Mouse (Mus musculus): ENCODE data around the gene Fbxl17. TPM values are rescaled to one million over a fixed set of nuclear protein-coding genes. Genes with fewer than 3 reads are reported as not detected.

Gene Fbxl17
- polyA plus RNA-seq, 1 experiment from 2014 or later, result 7.5 TPM

GRCm38 (mm10) chr17:63236846-63237245 lies 263.0 kb downstream of the Fbxl17 start:
- no peak for ATAC-seq (ENCODE audit: insufficient number of reproducible peaks, low FRiP score, low TSS enrichment, low read depth)
- H3K4me1 ChIP-seq, result peaks cover 5% of the 10 kb centered on the region; the same call in 1 of the 2 replicates

GRCm38 (mm10) chr17:63236221-63236620 lies 263.6 kb downstream of the Fbxl17 start:
- H3K27ac ChIP-seq (replicated peaks), result no peak overlapping the region
- H3K4me1 ChIP-seq, result peaks cover 5% of the 10 kb centered on the region; the same call in 1 of the 2 replicates
- no peaks in the 10 kb centered on the region for H3K36me3 ChIP-seq
- no peaks in the 10 kb centered on the region for H3K27me3 ChIP-seq
- no peak overlapping the region for H3K4me2 ChIP-seq (replicated peaks)
- 77% methylated on average over 8 of the region's 8 CpGs for WGBS
- H3K9ac ChIP-seq, result no peak overlapping the region
- H3K4me3 ChIP-seq (replicated peaks), result no peak overlapping the region
- no peaks in the 10 kb centered on the region for H3K9me3 ChIP-seq (replicated peaks)
- ATAC-seq (ENCODE audit: insufficient number of reproducible peaks, low FRiP score, low TSS enrichment, low read depth), result no peak

More at GRCm38 (mm10) chr17:63236846-63237245, 263.0 kb downstream of the Fbxl17 start:
- no peaks in the 10 kb centered on the region for H3K9me3 ChIP-seq (replicated peaks)
- no peaks in the 10 kb centered on the region for H3K27me3 ChIP-seq
- H3K4me2 ChIP-seq (replicated peaks), result no peak overlapping the region
- H3K9ac ChIP-seq, result no peak overlapping the region
- no peaks in the 10 kb centered on the region for H3K36me3 ChIP-seq
- no peak overlapping the region for H3K27ac ChIP-seq (replicated peaks)
- no peak overlapping the region for H3K4me3 ChIP-seq (replicated peaks)

- WGBS, result 56% methylated on average over 3 of the region's 3 CpGs
- H3K9ac ChIP-seq, result no peak overlapping the region
- H3K4me2 ChIP-seq (replicated peaks), result no peak overlapping the region
- no peak for ATAC-seq (ENCODE audit: insufficient number of reproducible peaks, low FRiP score, low TSS enrichment, low read depth)
- H3K9me3 ChIP-seq (replicated peaks), result no peaks in the 10 kb centered on the region
- no peak overlapping the region for H3K27ac ChIP-seq (replicated peaks)
- no peak overlapping the region for H3K4me3 ChIP-seq (replicated peaks)
- no peaks in the 10 kb centered on the region for H3K27me3 ChIP-seq
- H3K4me1 ChIP-seq, result peaks cover 5% of the 10 kb centered on the region; the same call in 1 of the 2 replicates
- no peaks in the 10 kb centered on the region for H3K36me3 ChIP-seq
Observed at GRCm38 (mm10) chr17:63235821-63236220, 264.0 kb downstream of the Fbxl17 start.

- Histone ChIP-seq H3K9me3 (replicated peaks) (no peaks in the 10 kb centered on the region), H3K27me3 (no peaks in the 10 kb centered on the region), H3K4me3 (replicated peaks) (no peak overlapping the region), H3K9ac (no peak overlapping the region), H3K4me2 (replicated peaks) (no peak overlapping the region), H3K36me3 (no peaks in the 10 kb centered on the region), H3K4me1 (peaks cover 5% of the 10 kb centered on the region; the same call in 1 of the 2 replicates), H3K27ac (replicated peaks) (no peak overlapping the region)
- no peak for ATAC-seq (ENCODE audit: insufficient number of reproducible peaks, low FRiP score, low TSS enrichment, low read depth)
- WGBS, result 60% methylated on average over 4 of the region's 4 CpGs
Observed at GRCm38 (mm10) chr17:63229111-63229510, 270.7 kb downstream of the Fbxl17 start.

GRCm38 (mm10) chr17:63226380-63226779 lies 273.4 kb downstream of the Fbxl17 start:
- 68% methylated on average over 2 of the region's 2 CpGs for WGBS
- Histone ChIP-seq H3K27ac (replicated peaks) (no peak overlapping the region), H3K27me3 (no peaks in the 10 kb centered on the region), H3K4me2 (replicated peaks) (no peak overlapping the region), H3K9me3 (replicated peaks) (no peaks in the 10 kb centered on the region), H3K9ac (no peak overlapping the region), H3K4me1 (peaks cover 9% of the 10 kb centered on the region; the same call in 1 of the 2 replicates), H3K4me3 (replicated peaks) (no peak overlapping the region), H3K36me3 (no peaks in the 10 kb centered on the region)
- no peak for ATAC-seq (ENCODE audit: insufficient number of reproducible peaks, low FRiP score, low TSS enrichment, low read depth)

GRCm38 (mm10) chr17:63225959-63226358 lies 273.9 kb downstream of the Fbxl17 start:
- no peaks in the 10 kb centered on the region for H3K9me3 ChIP-seq (replicated peaks)
- ATAC-seq (ENCODE audit: insufficient number of reproducible peaks, low FRiP score, low TSS enrichment, low read depth), result no peak

GRCm38 (mm10) chr17:63223675-63224074 lies 276.1 kb downstream of the Fbxl17 start:
- no peaks in the 10 kb centered on the region for H3K9me3 ChIP-seq (replicated peaks)
- 48% methylated on average over 4 of the region's 4 CpGs for WGBS

More at GRCm38 (mm10) chr17:63225959-63226358, 273.9 kb downstream of the Fbxl17 start:
- Histone ChIP-seq H3K36me3 (no peaks in the 10 kb centered on the region), H3K9ac (no peak overlapping the region), H3K27ac (replicated peaks) (no peak overlapping the region), H3K4me2 (replicated peaks) (no peak overlapping the region), H3K4me3 (replicated peaks) (no peak overlapping the region), H3K4me1 (peaks cover 9% of the 10 kb centered on the region; the same call in 1 of the 2 replicates), H3K27me3 (no peaks in the 10 kb centered on the region)
- WGBS, result 82% methylated on average over 1 of the region's 1 CpGs

GRCm38 (mm10) chr17:63221632-63222031 lies 278.2 kb downstream of the Fbxl17 start:
- H3K4me2 ChIP-seq (replicated peaks), result no peak overlapping the region
- WGBS, result 89% methylated on average over 3 of the region's 3 CpGs
- H3K9me3 ChIP-seq (replicated peaks), result no peaks in the 10 kb centered on the region
- no peaks in the 10 kb centered on the region for H3K36me3 ChIP-seq
- H3K4me3 ChIP-seq (replicated peaks), result no peak overlapping the region
- no peaks in the 10 kb centered on the region for H3K27me3 ChIP-seq
- H3K4me1 ChIP-seq, result peaks cover 9% of the 10 kb centered on the region; the same call in 1 of the 2 replicates
- ATAC-seq (ENCODE audit: insufficient number of reproducible peaks, low FRiP score, low TSS enrichment, low read depth), result no peak
- H3K27ac ChIP-seq (replicated peaks), result no peak overlapping the region
- H3K9ac ChIP-seq, result no peak overlapping the region

More at GRCm38 (mm10) chr17:63223675-63224074, 276.1 kb downstream of the Fbxl17 start:
- no peak overlapping the region for H3K27ac ChIP-seq (replicated peaks)
- no peaks in the 10 kb centered on the region for H3K27me3 ChIP-seq
- ATAC-seq (ENCODE audit: insufficient number of reproducible peaks, low FRiP score, low TSS enrichment, low read depth), result no peak
- H3K4me2 ChIP-seq (replicated peaks), result no peak overlapping the region
- H3K9ac ChIP-seq, result no peak overlapping the region
- peaks cover 9% of the 10 kb centered on the region; the same call in 1 of the 2 replicates for H3K4me1 ChIP-seq
- H3K36me3 ChIP-seq, result no peaks in the 10 kb centered on the region
- no peak overlapping the region for H3K4me3 ChIP-seq (replicated peaks)

GRCm38 (mm10) chr17:63220821-63221220 lies 279.0 kb downstream of the Fbxl17 start:
- H3K27ac ChIP-seq (replicated peaks), result no peak overlapping the region
- no peak for ATAC-seq (ENCODE audit: insufficient number of reproducible peaks, low FRiP score, low TSS enrichment, low read depth)
- no peaks in the 10 kb centered on the region for H3K36me3 ChIP-seq
- 87% methylated on average over 5 of the region's 5 CpGs for WGBS
- no peak overlapping the region for H3K9ac ChIP-seq
- H3K4me1 ChIP-seq, result peaks cover 9% of the 10 kb centered on the region; the same call in 1 of the 2 replicates
- H3K4me2 ChIP-seq (replicated peaks), result no peak overlapping the region
- no peaks in the 10 kb centered on the region for H3K27me3 ChIP-seq
- H3K4me3 ChIP-seq (replicated peaks), result no peak overlapping the region
- H3K9me3 ChIP-seq (replicated peaks), result 0 out of 2 replicates have a peak, but pooled peaks cover 5% of the 10 kb centered on the region

- Histone ChIP-seq H3K4me2 (replicated peaks) (no peak overlapping the region), H3K27me3 (no peaks in the 10 kb centered on the region), H3K27ac (replicated peaks) (no peak overlapping the region), H3K4me3 (replicated peaks) (no peak overlapping the region), H3K36me3 (no peaks in the 10 kb centered on the region), H3K9ac (no peak overlapping the region), H3K9me3 (replicated peaks) (0 out of 2 replicates have a peak, but pooled peaks cover 5% of the 10 kb centered on the region), H3K4me1 (no peaks in the 10 kb centered on the region)
- ATAC-seq (ENCODE audit: insufficient number of reproducible peaks, low FRiP score, low TSS enrichment, low read depth), result no peak
- 86% methylated on average over 1 of the region's 1 CpGs for WGBS
Observed at GRCm38 (mm10) chr17:63217016-63217415, 282.8 kb downstream of the Fbxl17 start.

GRCm38 (mm10) chr17:63212018-63212417 lies 287.8 kb downstream of the Fbxl17 start:
- Histone ChIP-seq H3K27ac (replicated peaks) (no peak overlapping the region), H3K4me2 (replicated peaks) (no peak overlapping the region), H3K4me1 (no peaks in the 10 kb centered on the region), H3K9me3 (replicated peaks) (0 out of 2 replicates have a peak, but pooled peaks cover 10% of the 10 kb centered on the region), H3K4me3 (replicated peaks) (no peak overlapping the region), H3K36me3 (no peaks in the 10 kb centered on the region), H3K9ac (no peak overlapping the region), H3K27me3 (no peaks in the 10 kb centered on the region)
- 82% methylated on average over 4 of the region's 4 CpGs for WGBS
- ATAC-seq (ENCODE audit: insufficient number of reproducible peaks, low FRiP score, low TSS enrichment, low read depth), result no peak

- H3K27ac ChIP-seq (replicated peaks), result no peak overlapping the region
- H3K4me1 ChIP-seq, result no peaks in the 10 kb centered on the region
- 86% methylated on average over 6 of the region's 6 CpGs for WGBS
- 0 out of 2 replicates have a peak, but pooled peaks cover 5% of the 10 kb centered on the region for H3K9me3 ChIP-seq (replicated peaks)
- no peak overlapping the region for H3K9ac ChIP-seq
- H3K4me3 ChIP-seq (replicated peaks), result no peak overlapping the region
- H3K36me3 ChIP-seq, result no peaks in the 10 kb centered on the region
- no peak overlapping the region for H3K4me2 ChIP-seq (replicated peaks)
- no peaks in the 10 kb centered on the region for H3K27me3 ChIP-seq
- no peak for ATAC-seq (ENCODE audit: insufficient number of reproducible peaks, low FRiP score, low TSS enrichment, low read depth)
Observed at GRCm38 (mm10) chr17:63209151-63209550, 290.7 kb downstream of the Fbxl17 start.
